Mouse (Mus musculus) spleen, postnatal 14 days (tissue): ENCODE measurements around the gene Clca3a1.

ENCODE experiments used
- DNase-seq, 2 experiments: peaks; one replicate each; pipeline ENCODE4 v3.0.0; 2021 to 2022; ENCODE audit warnings: low spot score in 2 of 2

Gene Clca3a1

GRCm38 (mm10) chr3:144719088-144719900 lies 41.5 kb downstream of the Clca3a1 start:
- DNase-seq: peak; percentile 63 to 72

- no peak for DNase-seq
These were observed 42.1 kb downstream of the Clca3a1 start for GRCm38 (mm10) chr3:144718706-144719087.

GRCm38 (mm10) chr3:144717835-144718234 lies 42.9 kb downstream of the Clca3a1 start:
- no peak for DNase-seq

- DNase-seq: no peak
These were observed 43.7 kb downstream of the Clca3a1 start for GRCm38 (mm10) chr3:144717121-144717520.

GRCm38 (mm10) chr3:144715901-144716300 lies 44.9 kb downstream of the Clca3a1 start:
- no peak for DNase-seq

GRCm38 (mm10) chr3:144715033-144715432 lies 45.7 kb downstream of the Clca3a1 start:
- DNase-seq: no peak

GRCm38 (mm10) chr3:144714606-144715005 lies 46.2 kb downstream of the Clca3a1 start:
- DNase-seq: no peak

- DNase-seq: no peak
These were observed 46.7 kb downstream of the Clca3a1 start for GRCm38 (mm10) chr3:144714126-144714525.

- no peak for DNase-seq
These were observed 49.1 kb downstream of the Clca3a1 start for GRCm38 (mm10) chr3:144711607-144712206.

- no peak for DNase-seq
These were observed 52.2 kb downstream of the Clca3a1 start for GRCm38 (mm10) chr3:144708612-144709011.

- DNase-seq: no peak
These were observed 56.8 kb downstream of the Clca3a1 start for GRCm38 (mm10) chr3:144703959-144704358.

GRCm38 (mm10) chr3:144698790-144699433 lies 61.9 kb downstream of the Clca3a1 start:
- DNase-seq: no peak

GRCm38 (mm10) chr3:144697942-144698341 lies 62.8 kb downstream of the Clca3a1 start:
- no peak for DNase-seq

- DNase-seq: no peak
These were observed 63.6 kb downstream of the Clca3a1 start for GRCm38 (mm10) chr3:144697154-144697553.

GRCm38 (mm10) chr3:144694941-144695340 lies 65.8 kb downstream of the Clca3a1 start:
- DNase-seq: no peak

GRCm38 (mm10) chr3:144694040-144694439 lies 66.7 kb downstream of the Clca3a1 start:
- DNase-seq: no peak

GRCm38 (mm10) chr3:144692052-144692451 lies 68.7 kb downstream of the Clca3a1 start:
- DNase-seq: no peak

GRCm38 (mm10) chr3:144689236-144689635 lies 71.5 kb downstream of the Clca3a1 start:
- peak in 1 of 2 experiments; percentile 40 for DNase-seq

GRCm38 (mm10) chr3:144688284-144688683 lies 72.5 kb downstream of the Clca3a1 start:
- no peak for DNase-seq

GRCm38 (mm10) chr3:144687618-144688017 lies 73.2 kb downstream of the Clca3a1 start:
- no peak for DNase-seq

- DNase-seq: no peak
These were observed 74.6 kb downstream of the Clca3a1 start for GRCm38 (mm10) chr3:144686146-144686545.

- DNase-seq: no peak
These were observed 77.5 kb downstream of the Clca3a1 start for GRCm38 (mm10) chr3:144683136-144683814.
